Mouse (Mus musculus) erythroblast, embryonic 14.5 days (primary cell): ENCODE measurements around the gene Zfp119b.

Source experiments
- GATA1 ChIP-seq: IDR thresholded peaks from 2 replicates; pipeline ENCODE4 v1.6.1; 2012; ENCODE audit warnings: low read length, inconsistent platforms, mixed read lengths
- TAL1 ChIP-seq: IDR thresholded peaks from 3 replicates; pipeline ENCODE4 v1.6.1; 2012; ENCODE audit warnings: low read length, inconsistent platforms, mixed read lengths

DNA sequence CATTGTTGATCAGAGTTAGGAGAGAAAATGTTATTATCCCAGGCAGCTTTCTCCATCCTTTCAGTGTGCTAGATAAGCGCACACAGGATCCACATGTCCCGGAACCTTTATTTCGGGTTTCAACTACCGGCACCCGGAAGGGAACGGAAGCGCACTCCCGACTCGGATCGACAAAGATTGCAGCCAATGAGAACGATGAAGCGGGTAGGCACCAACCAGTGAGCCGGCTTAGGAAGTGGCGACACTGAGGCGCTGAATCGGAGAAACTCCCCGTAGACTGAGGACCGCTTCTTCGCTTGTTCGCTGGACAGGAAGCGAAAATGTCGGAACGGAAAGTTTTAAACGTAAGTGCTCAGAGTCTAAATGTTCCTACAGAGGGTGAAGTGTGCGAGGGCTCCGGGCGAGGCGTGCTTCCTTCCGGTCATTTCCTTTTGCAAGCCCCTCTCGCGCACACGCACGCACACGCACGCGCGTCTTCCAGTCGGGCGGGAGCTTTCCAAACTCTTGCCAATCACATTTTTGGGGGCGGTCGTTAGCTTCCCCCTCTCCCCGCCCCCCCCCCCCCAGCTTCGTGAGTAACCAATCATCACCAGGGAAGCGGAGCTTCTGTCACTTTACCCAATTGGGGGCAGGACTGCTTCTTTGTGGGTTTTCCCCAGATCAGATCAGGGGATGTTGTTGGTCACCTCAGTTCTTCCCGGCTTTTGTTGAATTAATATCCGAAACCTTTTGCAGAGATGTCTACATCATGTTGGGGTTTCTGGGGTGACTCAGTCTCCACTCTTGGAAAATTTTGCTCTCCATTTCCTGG lies 9.8 kb upstream of the Zfp119b start, which contains the start of gene Yju2:
- TF ChIP-seq TAL1 (no peak), GATA1 (no peak)
